Mouse (Mus musculus): ENCODE measurements around the gene Otulin.

GRCm38 (mm10) chr15:27500390-27500789 is 130.1 kb downstream of the Otulin start:
- TF ChIP-seq CTCF (IDR thresholded peaks at IDR 0.05; ENCODE audit: low read depth, low read length) (no peak), POLR2A (IDR thresholded peaks at IDR 0.05; ENCODE audit: borderline replicate concordance, low read depth, low read length) (no peak)
